Mouse (Mus musculus): ENCODE results near the gene Syne2. TPM values are rescaled to one million over a fixed set of nuclear protein-coding genes. Genes with fewer than 3 reads are reported as not detected.

The Syne2 gene
- total RNA-seq, 1 experiment: 15.0 TPM

DNA sequence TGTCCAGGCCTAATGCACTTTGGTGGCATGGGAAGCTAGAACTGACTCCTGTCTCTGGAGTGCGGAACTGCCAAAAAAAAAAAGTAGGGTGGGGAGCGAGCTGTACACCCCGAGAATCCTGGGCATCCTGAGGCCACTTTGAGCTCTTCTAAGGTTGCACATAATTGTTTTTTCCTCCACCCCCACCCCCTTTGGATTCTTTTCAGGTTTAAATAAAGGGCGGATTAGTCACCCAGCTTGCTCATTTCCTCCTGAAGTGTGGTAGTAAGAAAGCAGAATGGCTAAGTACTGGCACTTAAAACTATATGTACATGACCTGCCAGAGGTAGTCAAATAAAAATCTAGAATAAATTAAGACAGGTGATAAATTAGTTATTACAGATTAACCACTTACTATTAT lies 195.5 kb downstream of the Syne2 start:
- in situ Hi-C loops (cut with MboI; ENCODE audit: low sequenced_read_pairs in 2 of 2, unreplicated experiment in 2 of 2): loop anchor here (10.0 to 25.0 kb wide), 3 partner anchors 174 to 324 kb away; partner anchors contain the start of gene Esr2 (in 1 of the 2)

DNA sequence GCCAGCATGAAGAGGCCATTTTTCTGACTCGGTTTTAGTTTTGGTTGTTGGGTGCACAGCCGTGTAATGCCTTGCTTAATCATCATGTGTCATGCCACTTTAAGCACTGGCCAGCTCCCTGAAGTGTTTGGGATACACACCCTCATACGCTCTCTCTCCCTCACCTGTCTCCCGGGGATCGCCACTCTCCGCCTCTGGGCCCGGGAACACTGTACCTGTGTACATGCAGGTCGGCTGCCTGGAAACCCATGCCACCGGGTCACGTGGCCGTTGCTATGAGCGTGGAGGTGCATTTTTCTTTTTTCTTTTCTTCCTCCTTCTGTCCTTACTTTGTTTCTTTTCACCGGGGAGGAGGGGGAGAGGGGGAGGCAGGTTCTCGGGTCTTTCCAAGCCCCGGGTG lies 197.1 kb downstream of the Syne2 start:
- Histone ChIP-seq H3K9me3 (ENCODE audit: control insufficient read depth, insufficient read depth, low read depth, low read length) (no peaks in the 10 kb centered on the region), H3K27ac (ENCODE audit: insufficient read depth, low read depth, low read length, poor library complexity, severe bottlenecking) (no peak overlapping the region), H3K36me3 (ENCODE audit: control insufficient read depth, insufficient read depth, low read length, poor library complexity, severe bottlenecking) (no peaks in the 10 kb centered on the region), H3K4me1 (ENCODE audit: control insufficient read depth in 2 of 2, insufficient read depth in 2 of 2, low read length in 2 of 2, poor library complexity in 1 of 2) (peaks cover 0 to 9% of the 10 kb centered on the region in 2 experiments; a peak in 1 of 4 replicates), H3K4me3 (ENCODE audit: insufficient read depth in 1 of 2, low read depth in 1 of 2, low read length in 2 of 2, poor library complexity in 1 of 2, severe bottlenecking in 1 of 2) (no peak overlapping the region), H3K9ac (ENCODE audit: insufficient read depth, low read depth, low read length, poor library complexity, severe bottlenecking) (no peak overlapping the region)
- TF ChIP-seq HCFC1 (IDR thresholded peaks at IDR 0.05; ENCODE audit: borderline replicate concordance, insufficient read depth, low read length): no peak
- TF ChIP-seq ZNF384 (IDR thresholded peaks at IDR 0.05; ENCODE audit: low read depth, low read length): no peak
- TF ChIP-seq CHD2 (IDR thresholded peaks at IDR 0.05; ENCODE audit: low read depth, low read length): no peak
- TF ChIP-seq MAFK (IDR thresholded peaks at IDR 0.05; ENCODE audit: insufficient read depth, low read depth, low read length): no peak
- no peak for TF ChIP-seq ZC3H11A (IDR thresholded peaks at IDR 0.05; ENCODE audit: borderline replicate concordance, low read depth, low read length)
- in situ Hi-C loops (cut with MboI; ENCODE audit: low sequenced_read_pairs in 2 of 2, unreplicated experiment in 2 of 2): loop anchor here (10.0 to 25.0 kb wide), 3 partner anchors 172 to 322 kb away; partner anchors contain the start of gene Esr2 (in 1 of the 2)
- DNase-seq (ENCODE audit: low read depth, low spot score): no peak

More for the DNA sequence above, 195.5 kb downstream of the Syne2 start:
- no peak overlapping the region for H3K9ac ChIP-seq (ENCODE audit: insufficient read depth, low read depth, low read length, poor library complexity, severe bottlenecking)
- H3K4me1 ChIP-seq (ENCODE audit: control insufficient read depth in 2 of 2, insufficient read depth in 2 of 2, low read length in 2 of 2, poor library complexity in 1 of 2): peaks cover 0 to 11% of the 10 kb centered on the region in 2 experiments; a peak in 1 of 4 replicates
- H3K9me3 ChIP-seq (ENCODE audit: control insufficient read depth, insufficient read depth, low read depth, low read length): no peaks in the 10 kb centered on the region
- DNase-seq (ENCODE audit: low read depth, low spot score): no peak
- H3K36me3 ChIP-seq (ENCODE audit: control insufficient read depth, insufficient read depth, low read length, poor library complexity, severe bottlenecking): no peaks in the 10 kb centered on the region; the same call in 1 of the 2 replicates
- no peak overlapping the region for H3K27ac ChIP-seq (ENCODE audit: insufficient read depth, low read depth, low read length, poor library complexity, severe bottlenecking)
- H3K4me3 ChIP-seq (ENCODE audit: insufficient read depth in 1 of 2, low read depth in 1 of 2, low read length in 2 of 2, poor library complexity in 1 of 2, severe bottlenecking in 1 of 2): no peak overlapping the region
- TF ChIP-seq MAFK (IDR thresholded peaks at IDR 0.05; ENCODE audit: insufficient read depth, low read depth, low read length) (no peak), ZNF384 (IDR thresholded peaks at IDR 0.05; ENCODE audit: low read depth, low read length) (no peak), CHD2 (IDR thresholded peaks at IDR 0.05; ENCODE audit: low read depth, low read length) (no peak)

DNA sequence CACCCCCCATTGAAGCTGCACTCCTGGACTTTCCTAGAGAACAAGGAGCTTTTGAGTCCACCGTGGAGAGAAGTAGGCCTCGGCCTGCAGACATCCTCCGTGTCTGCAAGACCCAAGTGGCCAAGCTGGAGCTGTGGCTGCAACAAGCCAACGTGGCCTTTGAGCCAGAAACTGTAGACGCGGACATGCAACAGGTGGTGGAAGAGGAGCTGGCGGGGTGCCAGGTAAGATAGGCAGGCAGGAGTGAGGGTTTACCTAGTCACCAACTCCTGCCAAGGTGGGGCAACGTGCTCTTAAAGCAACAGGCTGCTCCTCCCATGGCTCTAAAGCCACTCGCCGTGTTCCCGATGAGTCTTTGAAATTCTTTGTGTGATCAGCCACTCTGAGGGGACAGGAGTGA lies 197.6 kb downstream of the Syne2 start:
- no peaks in the 10 kb centered on the region for H3K36me3 ChIP-seq (ENCODE audit: control insufficient read depth, insufficient read depth, low read length, poor library complexity, severe bottlenecking)
- H3K9ac ChIP-seq (ENCODE audit: insufficient read depth, low read depth, low read length, poor library complexity, severe bottlenecking): 0 out of 2 replicates have a peak overlapping the region, but pooled peaks have one; percentile 26
- H3K4me3 ChIP-seq (ENCODE audit: insufficient read depth in 1 of 2, low read depth in 1 of 2, low read length in 2 of 2, poor library complexity in 1 of 2, severe bottlenecking in 1 of 2): no peak overlapping the region
- no peak overlapping the region for H3K27ac ChIP-seq (ENCODE audit: insufficient read depth, low read depth, low read length, poor library complexity, severe bottlenecking)
- peaks cover 0 to 9% of the 10 kb centered on the region in 2 experiments; a peak in 1 of 4 replicates for H3K4me1 ChIP-seq (ENCODE audit: control insufficient read depth in 2 of 2, insufficient read depth in 2 of 2, low read length in 2 of 2, poor library complexity in 1 of 2)
- DNase-seq (ENCODE audit: low read depth, low spot score): no peak
- H3K9me3 ChIP-seq (ENCODE audit: control insufficient read depth, insufficient read depth, low read depth, low read length): no peaks in the 10 kb centered on the region
- in situ Hi-C loops (cut with MboI; ENCODE audit: low sequenced_read_pairs in 2 of 2, unreplicated experiment in 2 of 2): loop anchor here (10.0 to 25.0 kb wide), 3 partner anchors 172 to 322 kb away; partner anchors contain the start of gene Esr2 (in 1 of the 2)
- TF ChIP-seq MAFK (IDR thresholded peaks at IDR 0.05; ENCODE audit: insufficient read depth, low read depth, low read length): no peak
- TF ChIP-seq HCFC1 (IDR thresholded peaks at IDR 0.05; ENCODE audit: borderline replicate concordance, insufficient read depth, low read length): no peak
- no peak for TF ChIP-seq CHD2 (IDR thresholded peaks at IDR 0.05; ENCODE audit: low read depth, low read length)
- no peak for TF ChIP-seq ZNF384 (IDR thresholded peaks at IDR 0.05; ENCODE audit: low read depth, low read length)

DNA sequence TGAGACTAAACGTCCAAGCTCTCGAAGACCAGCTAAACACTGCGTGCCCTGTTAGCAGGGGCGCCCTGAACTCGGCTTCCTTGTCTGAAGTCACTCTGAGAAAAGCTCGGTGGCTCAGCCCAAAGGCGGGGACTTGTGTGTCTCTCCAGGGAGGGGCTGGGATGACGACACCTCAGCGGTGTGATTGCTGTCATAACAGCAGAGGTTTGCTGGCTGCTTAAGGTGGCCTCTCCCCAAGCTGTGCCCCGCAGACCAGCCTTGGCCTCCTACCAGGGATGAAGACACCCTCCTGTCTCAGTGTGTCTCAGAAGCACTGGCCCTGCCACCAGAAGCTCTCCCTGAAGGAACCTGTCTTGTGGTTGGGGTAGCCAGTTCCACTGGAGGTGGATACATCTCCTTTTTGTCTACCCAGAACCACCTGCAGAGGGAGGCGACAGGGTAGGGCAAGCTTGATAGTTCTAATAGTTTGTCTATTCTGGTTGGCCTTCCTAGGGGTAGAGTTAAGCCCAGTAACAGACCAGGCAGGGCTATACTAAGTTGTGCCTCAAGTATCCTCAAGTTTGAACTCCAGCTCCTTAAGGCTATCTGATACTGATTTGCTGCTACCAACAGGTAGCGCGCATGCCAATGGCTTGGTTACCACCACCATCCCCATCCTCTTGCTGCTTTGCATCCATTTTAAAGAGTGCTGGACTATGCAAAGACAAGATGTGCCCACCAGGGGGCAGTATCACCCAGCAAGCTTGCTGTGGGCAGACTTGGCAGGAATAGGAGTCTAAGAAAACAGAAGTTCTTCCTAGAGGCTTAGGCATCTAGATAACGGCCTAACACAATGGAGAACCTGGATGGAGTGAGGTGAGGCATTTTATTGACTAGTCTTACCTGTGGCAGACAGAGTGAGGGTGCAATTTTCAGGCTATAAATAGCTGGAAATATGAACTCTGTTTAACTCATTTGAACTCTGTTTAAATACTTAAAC lies 198.5 kb downstream of the Syne2 start:
- in situ Hi-C loops (cut with MboI; ENCODE audit: low sequenced_read_pairs in 2 of 2, unreplicated experiment in 2 of 2): loop anchor here (10.0 to 25.0 kb wide), 3 partner anchors 171 to 321 kb away; partner anchors contain the start of gene Esr2 (in 1 of the 2)
- Histone ChIP-seq H3K27ac (ENCODE audit: insufficient read depth, low read depth, low read length, poor library complexity, severe bottlenecking) (no peak overlapping the region), H3K36me3 (ENCODE audit: control insufficient read depth, insufficient read depth, low read length, poor library complexity, severe bottlenecking) (no peaks in the 10 kb centered on the region), H3K9ac (ENCODE audit: insufficient read depth, low read depth, low read length, poor library complexity, severe bottlenecking) (no peak overlapping the region), H3K4me3 (ENCODE audit: insufficient read depth in 1 of 2, low read depth in 1 of 2, low read length in 2 of 2, poor library complexity in 1 of 2, severe bottlenecking in 1 of 2) (no peak overlapping the region), H3K9me3 (ENCODE audit: control insufficient read depth, insufficient read depth, low read depth, low read length) (no peaks in the 10 kb centered on the region), H3K4me1 (ENCODE audit: control insufficient read depth in 2 of 2, insufficient read depth in 2 of 2, low read length in 2 of 2, poor library complexity in 1 of 2) (peaks cover 0 to 9% of the 10 kb centered on the region in 2 experiments; a peak in 1 of 4 replicates)
- peak; percentile 81 for DNase-seq (ENCODE audit: low read depth, low spot score)
- no peak for TF ChIP-seq HCFC1 (IDR thresholded peaks at IDR 0.05; ENCODE audit: borderline replicate concordance, insufficient read depth, low read length)
- TF ChIP-seq ZC3H11A (IDR thresholded peaks at IDR 0.05; ENCODE audit: borderline replicate concordance, low read depth, low read length): no peak; the same call in 1 of the 2 replicates
- TF ChIP-seq CHD2 (IDR thresholded peaks at IDR 0.05; ENCODE audit: low read depth, low read length): no peak
- no peak for TF ChIP-seq ZNF384 (IDR thresholded peaks at IDR 0.05; ENCODE audit: low read depth, low read length)
- no peak for TF ChIP-seq MAFK (IDR thresholded peaks at IDR 0.05; ENCODE audit: insufficient read depth, low read depth, low read length)

Data from ES-E14 (cell line).